Mouse (Mus musculus): ENCODE measurements around the gene Sacm1l. TPM values are rescaled to one million over a fixed set of nuclear protein-coding genes. Genes with fewer than 3 reads are reported as not detected.

Sacm1l gene
- total RNA-seq, 2 experiments from 2014 or later: 27.6 to 70.7 TPM

DNA sequence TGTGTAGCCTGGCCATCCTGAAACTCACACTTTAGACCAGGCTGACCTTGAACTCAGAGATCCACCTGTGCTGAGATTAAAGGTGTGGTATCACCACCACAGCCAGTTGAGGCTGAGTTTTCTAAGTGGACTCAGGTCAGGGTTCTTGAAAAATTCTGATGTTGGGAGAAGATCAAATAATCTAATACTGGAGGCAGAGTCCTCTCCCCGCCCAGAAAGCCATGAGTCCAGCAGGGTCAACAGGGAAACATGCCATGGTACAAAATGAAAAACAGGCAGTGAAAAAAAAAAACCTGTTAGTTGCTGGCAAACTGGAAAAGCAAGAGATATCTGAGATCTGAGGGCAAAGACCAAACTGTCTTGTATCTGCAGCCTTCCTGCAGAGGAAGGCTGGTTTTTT is 110.5 kb downstream of the Sacm1l start:
- ATAC-seq (replicated peaks; ENCODE audit: low FRiP score, low TSS enrichment, poor library complexity, severe bottlenecking): no peak

Other genes starting within 250 kb of the Sacm1l start
- 9,051 and 22,399 TPM in 2 replicates for gene Lars2, start 162.8 kb upstream of the Sacm1l start, total RNA-seq (2014; fragmentation: Nextera tagmentation)
- gene Lars2, start 162.8 kb upstream of the Sacm1l start, total RNA-seq (2017): 83.4 and 123 TPM in 2 replicates
- 40.2 and 42.1 TPM in 2 replicates for gene Limd1, start 51.1 kb upstream of the Sacm1l start, total RNA-seq (2014; fragmentation: Nextera tagmentation)
- 24.7 and 26.4 TPM in 2 replicates for gene Limd1, start 51.1 kb upstream of the Sacm1l start, total RNA-seq (2017)
- gene Slc6a20b, start 102.8 kb downstream of the Sacm1l start, total RNA-seq (2014; fragmentation: Nextera tagmentation): 0.45 and 0.46 TPM in 2 replicates
- 0.27 and 0.38 TPM in 2 replicates for gene Slc6a20b, start 102.8 kb downstream of the Sacm1l start, total RNA-seq (2017)
- gene Ccr9, start 148.7 kb downstream of the Sacm1l start, total RNA-seq (2014; fragmentation: Nextera tagmentation): not detected in 2 replicates
- 0.09 TPM in 1 of 2 replicates, not detected in the other for gene Ccr9, start 148.7 kb downstream of the Sacm1l start, total RNA-seq (2017)
- 4.1 and 5.6 TPM in 2 replicates for gene Slc6a20a, start 149.1 kb downstream of the Sacm1l start, total RNA-seq (2014; fragmentation: Nextera tagmentation)
- 4.2 and 6.2 TPM in 2 replicates for gene Slc6a20a, start 149.1 kb downstream of the Sacm1l start, total RNA-seq (2017)
- gene Lztfl1, start 187.9 kb downstream of the Sacm1l start, total RNA-seq (2014; fragmentation: Nextera tagmentation): 35.2 and 42.5 TPM in 2 replicates
- gene Lztfl1, start 187.9 kb downstream of the Sacm1l start, total RNA-seq (2017): 28.1 and 30.4 TPM in 2 replicates